Mouse (Mus musculus) intestine, embryonic 16.5 days (tissue): Measurements from ENCODE around the gene Polr2c. TPM values are rescaled to one million over a fixed set of nuclear protein-coding genes. Genes with fewer than 3 reads are reported as not detected.

Experiments
- ATAC-seq: fragments of 200-750 bp; cut with Nextera tagmentation; 2 replicates; pipeline ENCODE4 v1.8.0; 2017; ENCODE audit warnings: moderate TSS enrichment, moderate library complexity
- H3K27ac ChIP-seq: fragments of 300-500 bp; sonication (generic); 2 replicates; pipeline ENCODE4 v1.5.1; 2014; ENCODE audit warnings: mild to moderate bottlenecking, low read length
- H3K27me3 ChIP-seq: fragments of 300-500 bp; sonication (generic); replicated peaks from 2 replicates; pipeline ENCODE4 v1.6.1; 2014; ENCODE audit warnings: low read length, control low read depth, mixed read lengths; ENCODE audit not compliant: control insufficient read depth, insufficient read depth
- H3K36me3 ChIP-seq: fragments of 300-500 bp; sonication (generic); 2 replicates; pipeline ENCODE4 v1.6.1; 2014; ENCODE audit warnings: low read length, control low read depth; ENCODE audit not compliant: control insufficient read depth, insufficient read depth
- H3K4me1 ChIP-seq: fragments of 300-500 bp; sonication (generic); 2 replicates; pipeline ENCODE4 v1.6.1; 2014; ENCODE audit warnings: low read length, control low read depth, mixed read lengths; ENCODE audit not compliant: control insufficient read depth, insufficient read depth
- H3K4me2 ChIP-seq: fragments of 300-500 bp; sonication (generic); 2 replicates; pipeline ENCODE4 v1.6.1; 2014; ENCODE audit warnings: low read depth, low read length, control low read depth
- H3K4me3 ChIP-seq: fragments of 300-500 bp; sonication (generic); 2 replicates; pipeline ENCODE4 v1.5.1; 2014; ENCODE audit warnings: mild to moderate bottlenecking, low read length
- H3K9ac ChIP-seq: fragments of 300-500 bp; sonication (generic); 2 replicates; pipeline ENCODE4 v1.6.1; 2014; ENCODE audit warnings: low read depth, low read length
- H3K9me3 ChIP-seq: fragments of 300-500 bp; sonication (generic); 2 replicates; pipeline ENCODE4 v1.6.1; 2016; ENCODE audit warnings: low read length, control low read depth; ENCODE audit not compliant: control insufficient read depth
- WGBS: fragments of 180-500 bp; shearing (Covaris S2); extraction: QIAGEN DNeasy Blood & Tissue Kit; methylation state at CpG from one replicate; pipeline ENCODE4 v1.1.7; 2014; 5-methylcytosine and 5-hydroxymethylcytosine counted together
- polyA plus RNA-seq: library from polyadenylated mRNA; unstranded; fragments of >200 nt; fragmentation: Nextera tagmentation; extraction: Ambion mirVana; gene quantifications from 2 replicates; pipeline ENCODE4 v1.2.1, GENCODE M21; 2015

Gene Polr2c
- polyA plus RNA-seq, 1 experiment from 2014 or later = 133 TPM

GRCm38 (mm10) chr8:94892917-94893316, 35.7 kb downstream of the Polr2c start:
- Histone ChIP-seq H3K27ac (no peak overlapping the region), H3K9me3 (no peaks in the 10 kb centered on the region), H3K9ac (no peak overlapping the region), H3K4me3 (no peak overlapping the region), H3K4me1 (peaks cover 4% of the 10 kb centered on the region; the same call in 1 of the 2 replicates), H3K4me2 (no peak overlapping the region), H3K27me3 (no peaks in the 10 kb centered on the region), H3K36me3 (no peaks in the 10 kb centered on the region)
- peak; percentile 30 for ATAC-seq
- 34% methylated on average over 2 of the region's 2 CpGs for WGBS

DNA sequence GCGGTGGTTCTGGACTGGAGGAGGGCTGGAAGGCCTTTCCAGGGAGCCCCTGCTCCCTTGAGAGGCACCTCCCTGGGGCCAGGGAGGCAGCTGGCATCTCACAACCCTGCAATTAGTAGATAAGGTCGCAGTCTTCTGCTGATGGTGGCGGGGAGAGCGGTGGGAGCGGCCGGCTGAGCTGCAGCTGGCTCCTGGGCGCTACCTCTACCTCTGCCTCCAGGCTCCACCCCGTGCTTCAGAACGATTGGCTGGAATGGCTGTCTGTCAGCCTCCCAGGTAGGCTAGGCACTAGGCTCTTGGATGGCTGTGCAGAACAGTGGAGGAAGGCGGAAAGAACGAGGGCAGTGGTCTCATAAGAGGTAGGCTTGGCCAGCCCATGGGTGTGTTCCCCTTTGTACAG, 42.0 kb downstream of the Polr2c start:
- Histone ChIP-seq H3K4me2 (peak overlapping the region; percentile 46), H3K27ac (peak overlapping the region; percentile 79), H3K9ac (peak overlapping the region; percentile 25; the same call in 1 of the 2 replicates), H3K27me3 (no peaks in the 10 kb centered on the region), H3K4me1 (peaks cover 41% of the 10 kb centered on the region), H3K9me3 (no peaks in the 10 kb centered on the region), H3K4me3 (peak overlapping the region; percentile 26), H3K36me3 (no peaks in the 10 kb centered on the region)
- peak; percentile 95 for ATAC-seq
- WGBS = 14% methylated on average over 11 of the region's 11 CpGs

- H3K4me1 ChIP-seq = peaks cover 49% of the 10 kb centered on the region
- H3K27me3 ChIP-seq = no peaks in the 10 kb centered on the region
- no peaks in the 10 kb centered on the region; the same call in 1 of the 2 replicates for H3K36me3 ChIP-seq
- 20% methylated on average over 6 of the region's 6 CpGs for WGBS
- ATAC-seq = no peak
- peak overlapping the region; percentile 55 for H3K9ac ChIP-seq
- H3K4me3 ChIP-seq = peak overlapping the region; percentile 15; the same call in 1 of the 2 replicates
- H3K27ac ChIP-seq = peak overlapping the region; percentile 80
- no peaks in the 10 kb centered on the region for H3K9me3 ChIP-seq
- H3K4me2 ChIP-seq = peak overlapping the region; percentile 41
Observed at GRCm38 (mm10) chr8:94900617-94901016, 43.4 kb downstream of the Polr2c start.

- peak overlapping the region; percentile 41 for H3K4me2 ChIP-seq
- ATAC-seq = peak; percentile 24
- H3K9me3 ChIP-seq = no peaks in the 10 kb centered on the region
- WGBS = 15% methylated on average over 5 of the region's 5 CpGs
- peaks cover 52% of the 10 kb centered on the region for H3K4me1 ChIP-seq
- peaks cover 4% of the 10 kb centered on the region; the same call in 1 of the 2 replicates for H3K36me3 ChIP-seq
- H3K9ac ChIP-seq = peak overlapping the region; percentile 55
- H3K27me3 ChIP-seq = no peaks in the 10 kb centered on the region
- peak overlapping the region; percentile 80 for H3K27ac ChIP-seq
- peak overlapping the region; percentile 15; the same call in 1 of the 2 replicates for H3K4me3 ChIP-seq
Observed at GRCm38 (mm10) chr8:94901031-94901430, 43.8 kb downstream of the Polr2c start.

DNA sequence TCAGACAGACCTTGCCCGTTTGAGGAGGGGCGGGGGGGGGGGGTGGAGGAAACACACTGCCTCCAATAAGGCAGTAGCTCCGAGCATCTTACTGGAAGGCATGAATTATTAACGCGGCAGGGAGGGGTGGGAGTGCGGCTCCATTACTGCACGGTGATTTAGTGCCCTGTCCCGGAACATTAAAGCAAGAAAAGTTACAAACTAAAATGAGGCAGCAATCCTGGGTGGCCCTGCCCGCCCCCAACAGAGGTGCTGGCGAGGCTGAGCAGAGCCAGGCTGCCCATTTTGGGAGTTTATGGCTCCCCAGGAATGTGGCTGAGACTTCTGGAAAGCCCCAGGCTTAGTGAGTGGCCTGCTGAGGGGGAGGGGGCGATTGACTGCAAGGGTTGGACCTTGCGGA, 46.5 kb downstream of the Polr2c start:
- H3K27ac ChIP-seq = no peak overlapping the region
- peaks cover 6% of the 10 kb centered on the region; the same call in 1 of the 2 replicates for H3K36me3 ChIP-seq
- H3K4me1 ChIP-seq = peaks cover 52% of the 10 kb centered on the region
- H3K9ac ChIP-seq = no peak overlapping the region
- H3K9me3 ChIP-seq = no peaks in the 10 kb centered on the region
- H3K4me3 ChIP-seq = no peak overlapping the region
- WGBS = 42% methylated on average over 12 of the region's 12 CpGs
- H3K27me3 ChIP-seq = no peaks in the 10 kb centered on the region
- no peak for ATAC-seq
- no peak overlapping the region for H3K4me2 ChIP-seq

DNA sequence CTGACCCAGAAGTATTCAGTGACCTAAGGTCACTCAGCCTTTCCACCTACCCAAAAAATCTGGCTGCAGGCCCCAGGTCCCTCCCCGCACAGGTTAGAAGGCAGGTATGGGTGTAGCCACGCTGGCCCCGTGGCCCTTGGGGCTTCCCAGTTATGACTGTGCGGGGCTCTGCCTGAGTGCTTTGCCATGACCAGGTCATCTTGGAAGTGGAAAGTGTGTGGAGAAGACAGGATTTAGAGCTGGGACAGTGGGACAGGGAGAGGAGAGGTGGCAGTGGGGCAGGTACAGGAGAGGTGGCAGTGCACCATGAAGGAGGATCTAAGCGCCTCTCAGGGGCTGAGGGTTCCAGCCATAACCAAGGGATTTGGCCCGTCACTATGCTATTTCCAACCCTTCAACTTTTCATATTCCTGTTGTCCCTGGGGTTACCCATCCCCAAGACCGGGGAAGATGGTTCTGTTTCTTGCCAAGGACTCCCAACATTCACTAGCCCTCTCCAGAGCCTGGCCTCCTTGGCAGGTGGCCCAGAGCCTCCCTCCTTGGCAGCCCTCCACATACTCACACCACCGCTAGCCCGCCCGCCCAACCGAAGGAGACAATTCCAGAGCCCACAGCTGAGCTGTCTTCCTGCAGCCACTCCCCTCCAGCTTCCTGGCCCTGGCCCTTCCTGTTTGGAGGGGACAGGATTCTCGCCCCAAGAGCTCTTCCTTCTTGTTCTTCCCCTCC, 47.4 kb downstream of the Polr2c start:
- H3K27ac ChIP-seq = peak overlapping the region; percentile 57
- peak overlapping the region; percentile 8; the same call in 1 of the 2 replicates for H3K9ac ChIP-seq
- 0 out of 2 replicates have a peak, but pooled peaks have one; percentile 10 for ATAC-seq
- no peaks in the 10 kb centered on the region for H3K9me3 ChIP-seq
- H3K36me3 ChIP-seq = peaks cover 10% of the 10 kb centered on the region; the same call in 1 of the 2 replicates
- 62% methylated on average over 12 of the region's 12 CpGs for WGBS
- H3K4me3 ChIP-seq = no peak overlapping the region
- no peaks in the 10 kb centered on the region for H3K27me3 ChIP-seq
- peaks cover 44% of the 10 kb centered on the region for H3K4me1 ChIP-seq
- no peak overlapping the region for H3K4me2 ChIP-seq

DNA sequence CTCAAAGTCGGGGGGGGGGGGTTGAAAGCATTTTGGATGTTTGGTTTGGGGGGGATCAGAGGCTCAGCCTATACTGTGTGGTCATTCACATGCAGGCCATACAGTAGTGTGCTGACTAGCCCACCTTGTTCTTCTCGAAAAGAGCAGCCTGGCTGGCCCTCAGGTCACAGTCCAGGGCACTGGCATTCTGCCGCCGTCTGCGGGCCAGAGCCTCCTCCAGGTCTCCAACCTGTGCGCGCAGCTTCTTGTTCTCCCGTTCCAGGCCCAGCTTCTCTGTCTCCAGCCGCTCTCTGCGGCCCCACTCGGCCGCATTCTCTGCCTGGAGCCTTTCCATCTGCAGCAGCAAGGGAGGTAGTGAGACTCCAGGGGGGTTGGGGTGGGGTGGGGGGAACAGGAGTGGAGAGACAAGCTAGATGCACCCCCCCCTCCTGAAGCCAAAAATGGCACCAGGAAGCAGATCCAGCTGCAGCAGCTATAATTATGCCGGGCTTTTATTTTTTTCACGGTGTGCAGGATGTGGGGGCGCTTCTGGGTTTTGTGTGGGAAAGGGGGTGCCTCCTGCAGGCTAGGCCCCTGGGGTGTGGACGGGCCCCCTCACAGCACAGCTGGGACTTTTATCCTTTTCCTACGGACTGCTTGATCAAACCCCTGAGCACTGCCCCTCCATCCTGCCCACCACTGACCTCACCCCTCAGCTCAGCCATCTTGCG, 50.5 kb downstream of the Polr2c start:
- 84% methylated on average over 18 of the region's 18 CpGs for WGBS
- Histone ChIP-seq H3K27ac (no peak overlapping the region), H3K36me3 (peaks cover 10% of the 10 kb centered on the region; the same call in 1 of the 2 replicates), H3K4me3 (no peak overlapping the region), H3K9ac (no peak overlapping the region), H3K4me2 (no peak overlapping the region), H3K9me3 (no peaks in the 10 kb centered on the region), H3K27me3 (no peaks in the 10 kb centered on the region), H3K4me1 (peaks cover 22% of the 10 kb centered on the region)
- ATAC-seq = no peak

DNA sequence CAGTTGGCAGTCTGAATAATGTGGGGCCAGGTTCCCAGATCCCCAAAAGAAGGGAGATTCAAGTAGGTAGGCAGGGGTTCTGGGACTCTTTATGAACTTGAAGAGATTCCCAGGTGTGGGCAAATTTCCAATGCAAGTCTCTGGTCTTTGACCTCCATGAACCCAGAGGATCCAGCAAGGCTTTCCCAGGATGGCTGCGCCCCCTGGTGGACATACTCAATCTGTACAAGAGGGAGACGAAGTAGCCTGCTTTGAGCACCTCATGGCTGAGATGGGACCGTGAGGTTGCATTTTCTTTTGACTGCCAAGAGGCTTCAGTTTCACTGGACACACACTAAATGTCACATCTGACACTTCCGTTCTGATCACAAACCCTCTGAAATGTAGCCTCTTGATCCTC, 51.6 kb downstream of the Polr2c start:
- peak; percentile 54; the same call in 1 of the 2 replicates for ATAC-seq
- Histone ChIP-seq H3K27ac (no peak overlapping the region), H3K4me1 (peaks cover 31% of the 10 kb centered on the region), H3K9me3 (no peaks in the 10 kb centered on the region), H3K4me3 (no peak overlapping the region), H3K36me3 (peaks cover 10% of the 10 kb centered on the region; the same call in 1 of the 2 replicates), H3K4me2 (no peak overlapping the region), H3K9ac (no peak overlapping the region), H3K27me3 (no peaks in the 10 kb centered on the region)
- 6% methylated on average over 4 of the region's 4 CpGs for WGBS

GRCm38 (mm10) chr8:94913061-94913660, 55.9 kb downstream of the Polr2c start:
- Histone ChIP-seq H3K27ac (no peak overlapping the region), H3K4me2 (peak overlapping the region; percentile 67), H3K36me3 (peaks cover 3% of the 10 kb centered on the region; the same call in 1 of the 2 replicates), H3K4me3 (peak overlapping the region; percentile 40), H3K4me1 (peaks cover 44% of the 10 kb centered on the region), H3K27me3 (no peaks in the 10 kb centered on the region), H3K9me3 (no peaks in the 10 kb centered on the region), H3K9ac (peak overlapping the region; percentile 48)
- 20% methylated on average over 77 of the region's 77 CpGs for WGBS
- peak; percentile 47 for ATAC-seq
